Mouse (Mus musculus): ENCODE data around the gene Madd. TPM values are rescaled to one million over a fixed set of nuclear protein-coding genes. Genes with fewer than 3 reads are reported as not detected.

The Madd gene
- polyA plus RNA-seq (2017; shearing (Covaris generic)), result 10 to 100 TPM; 58.7 to 84.7 TPM

- ATAC-seq, result peak; percentile 60
These were observed at the start of gene Madd for GRCm38 (mm10) chr2:91183711-91184405. TSS of gene Madd (minus strand) at chr2:91183837.

GRCm38 (mm10) chr2:91229735-91230134, 46.1 kb upstream of the Madd start:
- no peak for ATAC-seq

- ATAC-seq, result no peak
These were observed 40.0 kb upstream of the Madd start for GRCm38 (mm10) chr2:91223614-91224013.

GRCm38 (mm10) chr2:91220501-91220900, 36.9 kb upstream of the Madd start:
- no peak for ATAC-seq

GRCm38 (mm10) chr2:91217032-91217431, 33.4 kb upstream of the Madd start:
- no peak for ATAC-seq

GRCm38 (mm10) chr2:91213311-91213710, 29.7 kb upstream of the Madd start:
- ATAC-seq, result no peak

GRCm38 (mm10) chr2:91206254-91206775, 22.7 kb upstream of the Madd start:
- no peak for ATAC-seq

- ATAC-seq, result peak; percentile 50
These were observed 19.5 kb upstream of the Madd start for GRCm38 (mm10) chr2:91202972-91203656.

GRCm38 (mm10) chr2:91202222-91202971, 18.8 kb upstream of the Madd start, which contains the start of the genes Nr1h3 and Acp2:
TSS of gene Nr1h3 (minus strand) at chr2:91202834.
TSS of gene Acp2 (plus strand) at chr2:91202885.
- peak; percentile 91 for ATAC-seq

GRCm38 (mm10) chr2:91198888-91199287, 15.3 kb upstream of the Madd start:
- ATAC-seq, result no peak

- no peak for ATAC-seq
These were observed 13.0 kb upstream of the Madd start for GRCm38 (mm10) chr2:91196577-91197001.

- ATAC-seq, result peak; percentile 76
These were observed 11.1 kb upstream of the Madd start for GRCm38 (mm10) chr2:91194624-91195332.

- no peak for ATAC-seq
These were observed 6.9 kb upstream of the Madd start for GRCm38 (mm10) chr2:91190501-91190900.

GRCm38 (mm10) chr2:91187431-91187830, 3.8 kb upstream of the Madd start:
- ATAC-seq, result peak; percentile 26

- ATAC-seq, result no peak
These were observed 2.6 kb upstream of the Madd start for GRCm38 (mm10) chr2:91186208-91186607.

- ATAC-seq, result peak; percentile 84
These were observed 506 bp downstream of the Madd start for GRCm38 (mm10) chr2:91183148-91183513.

- ATAC-seq, result peak; percentile 70
These were observed 1.1 kb downstream of the Madd start for GRCm38 (mm10) chr2:91182405-91183147.

- ATAC-seq, result peak; percentile 10
These were observed 1.6 kb downstream of the Madd start for GRCm38 (mm10) chr2:91182016-91182404.

- no peak for ATAC-seq
These were observed 2.9 kb downstream of the Madd start for GRCm38 (mm10) chr2:91180706-91181105.

- no peak for ATAC-seq
These were observed 3.8 kb downstream of the Madd start for GRCm38 (mm10) chr2:91179825-91180224.

- no peak for ATAC-seq
These were observed 7.4 kb downstream of the Madd start for GRCm38 (mm10) chr2:91176234-91176633.

- ATAC-seq, result no peak
These were observed 8.1 kb downstream of the Madd start for GRCm38 (mm10) chr2:91175490-91175889.

Measured in CD4-positive, CD25-positive, alpha-beta regulatory T cell, adult 4 months (primary cell).